Mouse (Mus musculus) testis, postnatal 10 days (tissue): ENCODE results near the gene Stk38.

ENCODE experiments used
- DNase-seq: peaks from one replicate; pipeline ENCODE4 v3.0.0; 2021; ENCODE audit warnings: low spot score

Stk38 gene

DNA sequence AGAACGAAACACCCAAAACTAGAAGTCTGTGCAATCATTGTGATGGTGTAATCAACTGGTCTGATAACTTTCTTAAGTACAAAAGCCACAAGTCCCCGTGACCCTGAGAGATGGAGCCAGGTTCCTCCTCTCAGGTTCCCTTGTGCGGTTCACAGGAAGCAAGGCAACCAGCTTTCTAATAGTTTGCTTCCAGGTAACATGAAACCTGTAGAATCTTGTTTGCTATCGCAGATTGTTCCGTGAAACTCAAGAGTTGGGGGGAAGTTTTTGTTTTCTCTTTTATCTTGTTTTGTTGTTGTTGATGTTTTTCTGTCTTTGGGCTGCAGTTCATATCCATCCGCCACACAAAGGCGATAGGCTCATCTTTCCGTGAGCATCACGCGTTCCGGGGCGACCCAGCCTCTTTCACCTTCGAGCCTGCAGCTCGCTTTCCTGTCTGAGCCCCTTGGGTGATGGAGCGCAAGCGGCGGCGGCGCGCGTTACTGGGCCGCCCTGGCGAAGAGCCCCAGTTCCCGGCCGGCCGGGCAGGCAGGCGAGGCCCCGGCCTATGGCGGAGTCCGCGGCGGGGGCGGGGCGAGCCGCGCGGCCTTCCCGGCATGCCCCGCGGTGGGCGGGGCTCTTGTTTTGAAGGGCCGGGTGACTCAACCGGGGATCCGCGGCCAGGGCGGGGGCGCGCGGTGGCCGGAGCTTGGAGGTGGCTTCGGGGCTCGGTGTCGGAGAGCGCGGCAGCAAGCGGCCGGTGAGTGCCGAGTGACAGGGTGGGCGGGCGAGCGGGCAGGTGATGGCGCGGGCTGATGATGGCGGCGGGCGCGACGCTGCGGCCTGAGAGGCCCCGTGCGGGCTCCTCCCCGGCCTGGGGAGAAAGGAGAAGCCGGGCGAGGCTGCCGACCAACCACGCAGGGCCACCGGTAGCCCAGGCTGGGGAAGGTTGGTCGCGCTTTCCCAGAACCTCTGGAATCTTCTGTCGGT, 55.7 kb downstream of the Stk38 start, which contains the start of gene Kctd20:
Gene Kctd20, plus strand, starts transcription at position 120 of the 969 bp plus-strand sequence.
- DNase-seq: peak; percentile 97

DNA sequence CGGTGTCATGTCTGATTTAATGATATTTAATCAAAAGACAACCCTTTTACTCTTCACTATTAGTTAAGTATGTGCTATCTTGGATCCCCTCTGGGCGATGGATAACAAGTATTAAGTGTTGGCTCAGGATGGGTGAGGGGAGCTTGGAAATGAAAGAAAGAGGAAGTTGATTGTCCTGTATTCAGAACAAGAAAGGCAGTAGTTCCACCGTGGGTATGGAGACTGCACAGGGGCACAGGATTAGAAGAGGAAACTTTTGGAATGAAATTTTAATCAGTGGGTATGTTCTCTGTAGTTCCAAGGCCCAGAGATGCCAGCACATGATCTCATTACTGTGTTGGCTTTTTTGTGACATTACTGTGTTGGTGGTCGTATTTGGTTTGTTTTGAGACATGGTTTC, 57.0 kb downstream of the Stk38 start:
- no peak for DNase-seq

DNA sequence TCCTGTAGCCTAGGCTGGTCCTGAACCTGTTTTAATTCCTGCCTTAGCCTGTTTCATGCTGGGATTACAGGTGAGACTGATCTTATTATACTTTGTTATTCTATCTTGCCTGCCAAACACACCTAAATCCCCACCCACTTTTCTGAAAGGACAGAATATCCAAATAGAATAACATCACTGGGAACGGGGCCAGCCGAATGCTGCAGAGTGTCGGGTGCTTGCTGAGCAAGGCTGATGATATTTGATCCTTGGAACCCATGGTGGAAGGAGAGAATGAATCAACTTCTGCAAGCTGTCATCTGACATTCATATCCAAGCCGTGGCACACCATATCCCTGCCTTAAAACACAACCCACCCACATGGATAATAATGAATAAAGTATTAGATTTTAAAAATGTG, 59.1 kb downstream of the Stk38 start:
- DNase-seq: no peak

DNA sequence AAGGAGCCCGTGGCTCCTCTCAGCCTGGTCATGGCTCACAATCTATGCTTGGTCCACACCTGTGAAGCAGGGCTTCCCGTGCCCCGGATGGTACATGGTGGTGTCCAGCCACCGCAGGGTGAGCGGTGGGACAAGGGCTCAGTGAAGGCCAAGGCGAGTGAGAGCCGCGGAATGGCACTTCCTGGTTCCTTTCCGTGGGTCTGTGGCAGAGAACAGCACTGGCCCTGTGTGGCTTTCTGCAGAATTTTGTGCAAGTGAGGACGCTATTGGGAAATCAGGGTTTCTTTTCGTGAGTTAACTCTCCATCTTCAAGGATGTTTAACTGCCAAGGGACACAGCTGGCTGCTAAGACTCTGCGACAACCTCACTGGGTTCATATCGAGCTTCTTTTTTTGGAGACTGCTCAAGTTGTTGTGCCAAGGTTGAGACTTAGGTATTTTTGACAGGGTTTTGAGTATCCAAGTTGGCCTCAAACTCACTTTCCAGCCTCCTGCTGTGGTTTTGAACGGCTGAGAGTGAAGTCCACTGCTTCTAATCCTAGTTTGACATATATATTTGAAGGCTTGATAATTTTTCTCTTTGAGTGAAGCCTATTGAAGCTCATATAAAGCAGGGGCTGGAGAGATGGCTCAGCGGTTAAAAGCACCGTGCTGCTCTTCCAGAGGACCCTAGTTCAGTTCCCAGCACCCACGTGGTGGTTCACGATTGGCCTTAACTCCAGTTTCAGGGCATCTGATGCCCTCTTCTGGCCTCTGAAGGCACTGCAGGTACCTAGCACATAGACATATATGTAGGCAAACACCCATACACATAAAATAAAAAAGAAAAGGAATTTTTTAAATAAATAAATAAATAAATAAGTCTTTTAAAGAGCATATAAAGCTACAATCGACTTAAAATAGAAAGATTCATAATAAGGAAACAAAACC, 60.5 kb downstream of the Stk38 start:
- no peak for DNase-seq

DNA sequence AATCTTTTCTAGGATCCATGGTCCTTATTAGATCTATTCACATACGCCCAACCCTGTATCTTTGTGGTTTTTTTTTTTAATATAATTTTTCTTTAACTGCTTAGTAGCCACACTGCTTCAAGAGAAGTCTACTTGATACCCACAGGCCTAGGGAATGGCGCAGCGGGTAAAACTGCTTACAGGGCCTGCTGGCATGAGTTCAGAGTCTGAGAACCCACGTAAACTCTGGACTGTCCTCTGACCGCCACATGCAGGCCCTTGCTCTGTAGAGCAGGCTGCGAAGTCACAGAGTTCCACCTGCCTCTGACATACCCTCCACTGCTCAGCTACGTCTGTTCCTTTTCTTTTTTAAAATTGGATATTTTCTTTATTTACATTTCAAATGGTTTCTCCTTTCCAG, 63.3 kb downstream of the Stk38 start:
- no peak for DNase-seq

DNA sequence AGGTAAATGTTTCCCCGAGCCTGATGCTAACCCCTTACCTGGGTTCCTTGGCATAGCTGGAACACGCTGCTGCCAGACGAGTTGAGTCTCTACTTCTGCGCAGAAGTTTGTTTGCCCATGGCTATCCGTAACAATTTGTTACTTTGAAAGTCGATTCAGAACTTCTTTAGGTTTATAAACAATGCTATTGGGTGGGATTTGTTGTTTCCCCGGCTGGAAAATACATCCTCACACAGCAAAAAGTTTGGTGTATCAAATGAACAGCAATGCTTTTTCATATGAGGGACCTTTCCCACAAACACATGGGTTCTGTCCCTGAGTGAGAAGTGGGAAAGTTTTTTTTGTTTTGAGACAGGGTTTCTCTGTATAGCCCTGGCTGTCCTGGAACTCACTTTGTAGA, 64.1 kb downstream of the Stk38 start, which contains the start of gene Pxt1:
Gene Pxt1, minus strand, starts transcription at position 101 of the 400 bp plus-strand sequence.
- no peak for DNase-seq

DNA sequence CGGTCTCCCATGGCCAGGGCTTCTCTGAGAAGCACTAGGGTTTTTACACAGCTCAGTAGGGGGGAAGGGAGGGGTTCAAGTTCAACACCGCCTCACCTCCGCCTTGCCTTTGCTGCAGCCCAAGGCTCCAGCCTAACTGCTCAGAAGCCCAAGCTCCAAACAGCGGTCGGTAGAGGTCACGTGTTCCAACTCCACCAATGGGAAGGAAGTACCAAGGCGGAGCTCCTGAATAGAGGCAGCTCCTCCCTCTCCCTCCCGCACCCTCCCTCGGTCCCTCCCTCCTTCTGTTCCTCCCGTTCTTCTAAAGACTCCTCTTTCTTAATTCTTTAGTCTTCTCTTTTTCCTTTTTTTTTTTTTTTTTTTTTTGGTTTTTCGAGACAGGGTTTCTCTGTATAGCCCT, 65.7 kb downstream of the Stk38 start:
- no peak for DNase-seq

DNA sequence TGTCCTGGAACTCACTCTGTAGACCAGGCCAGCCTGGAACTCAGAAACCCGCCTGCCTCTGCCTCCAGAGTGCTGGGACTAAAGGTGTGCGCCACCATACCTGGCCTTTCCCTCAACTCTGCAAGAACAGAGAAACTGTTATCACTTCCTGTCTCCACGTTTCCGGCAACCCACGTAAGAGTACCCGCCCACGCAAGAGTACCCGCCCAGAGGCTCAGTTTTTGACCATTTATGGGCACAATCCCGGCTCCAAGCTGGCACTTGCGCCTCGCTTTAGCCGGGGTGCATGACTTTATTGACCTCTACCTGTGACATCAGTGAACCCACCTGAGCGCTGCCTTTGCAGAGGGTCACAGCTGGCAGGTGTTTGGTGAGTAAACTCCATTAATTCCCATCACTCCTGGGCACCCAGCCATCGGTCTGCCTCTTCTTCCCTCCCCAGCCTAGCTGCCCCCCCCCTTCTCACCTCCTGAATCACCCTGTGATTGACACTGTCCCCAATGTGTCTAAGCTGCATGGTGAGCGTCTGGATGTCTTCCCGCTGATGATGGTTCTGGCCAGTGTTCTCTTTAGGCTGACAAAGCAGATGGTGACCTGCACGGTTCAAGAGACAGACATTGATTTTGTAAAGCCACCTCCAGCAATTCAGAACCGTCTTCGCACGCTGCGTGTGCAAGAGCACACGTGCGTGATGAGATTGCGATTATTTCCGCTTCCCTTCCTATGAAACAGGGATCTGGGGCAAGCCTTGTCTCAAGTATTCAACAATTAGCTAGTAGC, 66.8 kb downstream of the Stk38 start:
- no peak for DNase-seq

DNA sequence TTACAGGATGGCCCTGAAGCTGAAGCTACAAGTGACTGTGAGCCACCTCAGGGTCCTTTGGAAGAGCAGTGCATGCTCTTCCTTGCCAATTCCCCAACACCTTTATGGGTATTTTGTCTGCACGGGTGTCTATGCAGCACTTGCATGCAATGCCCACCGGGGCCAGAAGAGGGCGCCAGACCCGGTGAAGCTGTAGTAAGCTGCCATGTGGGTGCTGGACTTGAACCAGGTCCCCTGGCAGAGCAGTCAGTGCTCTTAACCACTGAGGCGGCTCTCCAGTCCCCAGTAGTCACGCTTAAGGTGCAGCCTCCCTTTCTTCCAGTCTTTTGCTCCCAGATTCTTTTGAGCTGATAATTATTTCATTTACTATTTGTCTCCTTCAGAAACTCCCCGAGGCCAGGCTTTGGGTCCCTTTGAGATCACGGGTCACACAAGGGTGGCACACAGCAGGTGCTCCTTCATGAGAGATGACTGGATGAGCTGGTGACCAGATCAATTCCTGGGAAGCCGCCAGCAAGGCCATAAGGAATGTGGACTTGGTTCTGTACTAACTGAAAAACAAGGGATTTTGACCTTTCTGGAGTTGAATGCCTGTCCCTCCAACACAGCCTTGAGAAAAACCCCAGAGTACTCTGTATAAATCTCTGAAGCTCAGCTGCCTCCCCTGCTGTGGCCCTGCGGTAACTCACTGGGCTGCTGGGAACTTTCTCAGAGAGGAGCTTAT, 71.0 kb downstream of the Stk38 start:
- DNase-seq: peak; percentile 84

DNA sequence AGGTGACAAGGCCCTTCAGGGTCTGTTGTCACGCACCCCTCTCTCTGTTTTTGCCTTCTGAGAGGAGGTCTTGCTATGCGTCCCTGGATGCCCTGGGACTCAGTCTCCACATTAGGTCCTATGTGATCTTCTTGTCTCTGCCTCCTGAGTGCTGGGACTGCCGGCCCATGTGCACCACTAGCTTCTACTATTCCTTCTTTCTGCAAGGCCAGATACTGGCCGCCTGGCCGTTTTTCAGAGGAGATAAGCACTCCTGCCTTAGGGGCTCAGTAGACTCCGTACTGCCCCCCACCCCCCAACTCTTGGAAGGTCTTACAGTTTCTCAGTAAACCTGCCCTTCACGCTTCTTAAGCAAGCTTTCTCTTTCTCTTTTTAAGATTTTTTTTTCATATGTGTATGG, 71.7 kb downstream of the Stk38 start:
- no peak for DNase-seq

DNA sequence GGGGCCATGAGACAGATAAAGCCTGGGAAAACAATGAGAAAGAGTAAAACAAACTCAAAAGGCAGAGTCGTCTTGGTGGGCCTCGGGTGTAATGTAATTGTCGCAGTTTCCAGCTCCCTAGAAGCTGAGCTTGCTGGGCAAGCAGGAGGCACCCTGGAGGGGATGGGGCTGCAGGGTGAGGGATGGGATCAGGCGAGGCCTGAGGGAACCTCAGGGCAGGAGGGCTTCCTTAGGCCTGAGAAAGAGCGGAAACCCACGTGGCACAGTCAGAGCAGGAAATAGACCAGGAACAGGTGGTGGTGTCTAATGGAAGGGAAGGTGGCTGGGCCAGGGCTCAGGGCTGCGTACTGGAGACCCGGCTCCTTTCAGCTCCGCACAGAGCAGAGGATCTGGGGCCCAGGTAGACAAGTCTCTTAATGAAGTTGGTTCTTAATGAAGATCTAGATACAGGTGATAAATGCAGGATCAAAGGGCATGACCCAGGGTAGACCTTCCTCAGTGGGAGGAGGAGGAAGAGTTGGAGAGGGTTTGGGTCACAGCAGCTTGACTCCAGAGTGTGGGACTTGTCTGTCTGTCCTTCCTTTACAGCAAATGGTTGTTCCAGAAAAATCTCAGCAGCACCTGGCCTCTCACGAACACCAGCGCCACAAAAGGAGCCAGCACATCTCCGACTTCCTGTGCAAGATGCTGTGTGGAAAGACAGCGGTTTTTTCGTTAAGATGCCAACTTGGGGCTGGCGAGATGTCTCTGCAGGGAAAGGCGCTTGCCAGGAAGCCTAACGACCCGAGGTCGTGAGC, 73.5 kb downstream of the Stk38 start:
- no peak for DNase-seq

DNA sequence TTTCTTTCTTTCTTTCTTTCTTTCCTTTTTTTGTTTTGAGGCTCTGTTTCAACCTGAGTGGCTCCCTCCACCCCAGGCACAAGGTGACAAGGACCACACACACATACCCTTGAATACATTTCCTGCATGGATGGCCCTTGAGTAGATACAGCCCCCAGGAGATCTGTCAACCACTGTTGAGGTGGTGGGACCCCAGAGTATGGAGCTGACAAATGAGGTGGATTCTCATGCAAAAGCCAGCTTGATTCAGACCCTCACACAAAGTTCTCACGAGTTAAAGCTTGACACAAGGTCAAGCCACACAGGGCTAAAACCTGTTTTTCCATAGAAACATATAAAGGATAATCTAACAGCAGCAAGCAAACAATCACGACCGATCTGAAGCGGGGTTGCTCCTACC, 75.5 kb downstream of the Stk38 start:
- no peak for DNase-seq

DNA sequence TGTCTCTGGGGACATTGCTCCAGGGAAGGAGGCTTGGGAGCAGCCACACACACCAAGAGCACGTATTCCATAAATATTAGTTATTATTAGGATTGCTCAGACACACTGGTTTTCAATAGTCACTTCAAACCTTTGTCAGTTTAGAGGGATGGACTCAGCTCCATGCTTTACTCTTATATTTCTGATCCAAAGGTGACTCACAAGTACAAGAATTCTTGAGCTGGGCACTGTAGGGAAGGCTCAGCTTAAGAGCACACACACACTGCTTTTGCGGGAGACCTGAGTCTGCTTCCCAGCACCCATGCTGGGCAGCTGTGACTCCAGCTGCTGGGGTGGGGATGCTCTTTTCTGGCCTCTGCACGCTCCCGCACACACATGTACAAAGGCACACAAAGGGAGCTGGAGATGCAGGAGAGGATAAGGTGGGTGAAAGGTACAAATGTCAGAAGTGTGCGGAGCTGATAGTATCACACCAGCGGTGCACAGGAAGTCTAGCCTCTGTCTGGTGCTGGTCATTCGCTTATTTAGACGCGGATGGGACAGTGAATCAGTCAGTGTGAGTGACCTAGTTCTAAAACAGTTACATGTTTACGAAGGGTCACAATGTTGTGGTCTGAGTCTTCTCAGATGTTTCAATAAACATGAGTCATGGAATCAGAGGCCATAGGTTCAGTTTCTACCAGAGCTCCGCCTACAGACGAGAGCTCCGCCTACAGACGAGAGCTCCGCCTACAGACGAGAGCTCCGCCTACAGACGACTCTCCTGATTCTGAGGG, 76.2 kb downstream of the Stk38 start:
- DNase-seq: no peak

DNA sequence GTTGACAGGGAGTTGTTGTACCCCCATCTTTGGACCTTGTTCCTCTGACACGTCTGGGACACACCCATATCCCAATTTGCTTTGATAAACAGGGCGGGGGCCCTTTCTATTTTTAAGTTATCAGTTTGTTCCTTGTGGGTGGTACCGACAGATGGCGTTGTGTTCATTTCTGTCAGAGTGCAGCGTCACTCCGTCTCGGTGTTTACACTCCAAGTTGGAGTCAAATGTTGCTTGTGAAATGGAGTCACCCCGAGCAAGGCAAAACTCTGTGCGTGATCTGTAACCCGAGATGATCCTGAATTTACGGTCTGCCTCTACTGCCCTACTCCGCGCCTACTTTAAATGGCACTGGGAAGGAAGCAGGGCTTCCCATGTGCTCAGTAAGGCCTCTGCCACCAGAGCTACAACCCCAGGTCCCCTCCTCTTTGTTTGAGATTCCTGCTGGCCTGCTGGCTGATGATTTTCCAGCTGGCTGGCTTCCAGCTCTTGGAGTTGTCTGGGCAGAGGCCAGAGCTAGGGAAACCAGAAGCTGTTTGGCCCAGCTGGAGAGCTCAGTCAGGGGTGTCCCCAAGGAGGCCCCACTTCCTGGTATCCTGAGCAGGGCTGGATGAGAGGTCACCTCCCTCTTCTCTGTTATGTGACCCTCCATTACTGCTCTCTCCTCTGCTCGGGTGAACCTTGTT, 77.3 kb downstream of the Stk38 start:
- peak; percentile 93 for DNase-seq

DNA sequence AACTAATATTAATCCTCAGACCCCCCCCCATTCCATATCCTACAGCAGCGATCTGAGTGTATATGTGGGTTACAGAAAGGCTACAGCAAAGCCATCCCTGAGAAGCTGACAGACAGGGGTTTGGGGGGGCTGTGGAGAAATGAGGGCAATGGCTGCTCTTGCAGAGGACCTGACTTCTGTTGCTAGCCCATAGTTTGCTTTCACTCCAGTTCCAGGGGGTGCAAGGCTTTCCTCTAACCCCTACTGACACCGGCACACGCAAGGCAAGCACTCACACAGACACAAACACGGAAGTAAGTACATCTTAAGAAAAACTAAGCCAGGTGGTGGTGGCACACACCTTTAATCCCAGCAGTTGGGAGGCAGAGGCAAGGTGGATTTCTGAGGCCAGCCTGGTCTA, 78.4 kb downstream of the Stk38 start:
- no peak for DNase-seq

DNA sequence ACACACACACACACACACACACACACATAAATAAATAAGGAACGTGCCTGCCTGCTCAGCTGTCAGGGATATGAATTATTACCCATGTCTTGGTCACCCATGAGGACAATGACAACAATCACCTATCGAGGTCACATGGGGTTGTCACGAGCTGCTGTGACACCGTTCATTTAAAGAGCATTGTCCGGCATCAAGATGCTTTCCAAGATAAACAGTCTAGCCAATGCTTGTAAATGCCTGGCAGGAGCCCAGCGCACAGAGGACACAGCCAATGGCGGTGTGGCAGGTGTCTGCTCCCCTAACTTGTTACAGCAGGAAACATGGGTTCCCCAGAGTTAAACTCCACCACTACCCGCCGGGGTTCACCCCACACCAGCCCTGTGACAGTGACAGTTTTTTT, 79.8 kb downstream of the Stk38 start:
- no peak for DNase-seq

DNA sequence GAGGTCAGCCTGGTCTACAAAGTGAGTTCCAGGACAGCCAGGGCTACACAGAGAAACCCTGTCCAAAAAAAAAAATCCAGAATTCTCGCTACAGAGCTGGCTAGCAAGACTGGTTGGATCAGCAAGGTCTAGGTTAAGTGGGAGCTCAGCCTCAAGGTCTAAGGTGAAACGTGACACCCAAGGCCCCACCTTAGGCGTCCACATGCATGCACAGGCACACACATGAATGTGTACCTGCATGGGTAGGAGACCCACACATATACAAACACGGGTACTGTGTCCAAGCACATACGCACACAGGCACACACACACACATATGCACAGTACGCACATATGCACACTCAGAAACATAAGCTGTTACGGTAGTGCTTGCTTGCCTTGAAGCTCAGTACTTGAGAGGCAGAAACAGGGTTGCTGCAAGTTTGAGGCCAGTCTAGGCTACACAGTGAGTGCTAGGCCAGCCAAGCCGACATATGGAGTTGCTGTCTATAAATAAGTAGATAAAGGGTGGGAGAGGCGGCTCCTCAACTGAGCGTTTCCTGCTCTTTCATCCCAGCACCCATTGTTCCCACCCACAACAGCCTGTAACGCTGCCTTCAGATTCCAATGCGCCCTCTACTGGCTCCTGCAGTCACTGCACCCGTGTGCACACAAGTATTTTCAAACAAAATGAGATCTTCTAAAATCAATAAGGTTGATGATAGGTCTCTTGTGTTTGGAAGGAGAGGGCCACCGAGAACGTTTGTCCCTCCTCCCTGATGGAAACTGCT, 80.7 kb downstream of the Stk38 start:
- peak; percentile 72 for DNase-seq

DNA sequence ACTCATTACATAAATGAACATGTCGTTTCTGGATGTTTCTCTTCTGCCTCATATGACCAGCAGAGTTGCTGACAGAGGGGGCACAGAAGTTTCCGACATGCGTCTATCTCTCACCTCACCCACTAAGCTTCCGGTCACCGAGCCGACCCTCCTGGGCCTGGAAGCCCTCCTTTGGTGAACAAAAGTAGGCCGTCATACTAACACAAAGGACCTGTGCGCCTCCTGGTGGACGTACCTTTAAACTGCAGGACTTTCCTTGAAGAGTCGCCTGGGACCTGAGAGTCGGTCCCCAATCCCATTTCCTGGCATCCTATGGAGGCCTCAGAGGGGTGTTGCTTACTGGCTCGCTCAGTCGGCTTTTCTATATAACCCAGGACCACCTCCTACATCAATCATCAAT, 81.4 kb downstream of the Stk38 start:
- DNase-seq: peak; percentile 90
